Mouse (Mus musculus) lung, embryonic 15.5 days (tissue): ENCODE results near the gene Bet1l. TPM values are rescaled to one million over a fixed set of nuclear protein-coding genes. Genes with fewer than 3 reads are reported as not detected.

Experiments
- ATAC-seq: fragments of 200-750 bp; cut with Nextera tagmentation; 2 replicates; pipeline ENCODE4 v1.8.0; 2017; ENCODE audit warnings: moderate number of reproducible peaks, borderline replicate concordance; ENCODE audit not compliant: low FRiP score, low TSS enrichment; ENCODE audit errors: extremely low read depth
- H3K27ac ChIP-seq: fragments of 300-500 bp; sonication (generic); 2 replicates; pipeline ENCODE4 v1.5.1; 2015; ENCODE audit warnings: moderate library complexity, mild to moderate bottlenecking, inconsistent platforms
- H3K27me3 ChIP-seq: fragments of 300-500 bp; sonication (generic); 2 replicates; pipeline ENCODE4 v1.6.1; 2015; ENCODE audit warnings: inconsistent platforms
- H3K36me3 ChIP-seq: fragments of 300-500 bp; sonication (generic); 2 replicates; pipeline ENCODE4 v1.6.1; 2015; ENCODE audit warnings: inconsistent platforms
- H3K4me1 ChIP-seq: fragments of 300-500 bp; sonication (generic); 2 replicates; pipeline ENCODE4 v1.6.1; 2015; ENCODE audit warnings: inconsistent platforms
- H3K4me2 ChIP-seq: fragments of 300-500 bp; sonication (generic); 2 replicates; pipeline ENCODE4 v1.6.1; 2015; ENCODE audit warnings: inconsistent platforms, mild to moderate bottlenecking, moderate library complexity
- H3K4me3 ChIP-seq: fragments of 300-500 bp; sonication (generic); 2 replicates; pipeline ENCODE4 v1.5.1; 2015; ENCODE audit warnings: mild to moderate bottlenecking, inconsistent platforms
- H3K9ac ChIP-seq: fragments of 300-500 bp; sonication (generic); 2 replicates; pipeline ENCODE4 v1.6.1; 2015; ENCODE audit warnings: inconsistent platforms
- H3K9me3 ChIP-seq: fragments of 300-500 bp; sonication (generic); 2 replicates; pipeline ENCODE4 v1.6.1; 2016; ENCODE audit warnings: inconsistent platforms
- WGBS: fragments of 180-500 bp; shearing (Covaris S2); methylation state at CpG from one replicate; pipeline ENCODE4 v1.1.7; 2015; 5-methylcytosine and 5-hydroxymethylcytosine counted together
- polyA plus RNA-seq: library from polyadenylated mRNA; unstranded; fragments of >200 nt; fragmentation: Nextera tagmentation; extraction: Ambion mirVana; gene quantifications from 2 replicates; pipeline ENCODE4 v1.2.1, GENCODE M21; 2015

Gene Bet1l
- polyA plus RNA-seq, 1 experiment from 2014 or later = 35.1 TPM

GRCm38 (mm10) chr7:140856785-140857549 lies 410 bp downstream of the Bet1l start, which contains the start of gene Ric8a:
Gene Ric8a (plus strand): TSS chr7:140856957.
- ATAC-seq = peak; percentile 75
- peaks cover 53% of the 10 kb centered on the region for H3K36me3 ChIP-seq

GRCm38 (mm10) chr7:140855860-140856784 lies 1.3 kb downstream of the Bet1l start, which contains the start of gene Gm45785:
Gene Gm45785 (minus strand): TSS chr7:140856331.
- peak within 1 kb of the TSS; percentile 74 for H3K9ac ChIP-seq
- H3K4me2 ChIP-seq = peak within 1 kb of the TSS; percentile 95
- peaks cover 50% of the 10 kb centered on the region for H3K36me3 ChIP-seq
- H3K4me1 ChIP-seq = peaks cover 25% of the 10 kb centered on the region
- no peaks in the 10 kb centered on the region for H3K9me3 ChIP-seq
- H3K27me3 ChIP-seq = no peaks in the 10 kb centered on the region
- H3K4me3 ChIP-seq = peak within 1 kb of the TSS; percentile 68
- under 1% methylated on average over 51 of the region's 51 CpGs for WGBS
- peak; percentile 77; the same call in 1 of the 2 replicates for ATAC-seq
- H3K27ac ChIP-seq = peak within 1 kb of the TSS; percentile 92

More at GRCm38 (mm10) chr7:140856785-140857549, 410 bp downstream of the Bet1l start, which contains the start of gene Ric8a:
- peaks cover 25% of the 10 kb centered on the region for H3K4me1 ChIP-seq
- H3K27me3 ChIP-seq = no peaks in the 10 kb centered on the region
- H3K27ac ChIP-seq = peak within 1 kb of the TSS; percentile 92
- WGBS = under 1% methylated on average over 49 of the region's 50 CpGs
- H3K9me3 ChIP-seq = no peaks in the 10 kb centered on the region
- peak within 1 kb of the TSS; percentile 95 for H3K4me2 ChIP-seq
- H3K4me3 ChIP-seq = peak within 1 kb of the TSS; percentile 68
- peak within 1 kb of the TSS; percentile 74 for H3K9ac ChIP-seq

DNA sequence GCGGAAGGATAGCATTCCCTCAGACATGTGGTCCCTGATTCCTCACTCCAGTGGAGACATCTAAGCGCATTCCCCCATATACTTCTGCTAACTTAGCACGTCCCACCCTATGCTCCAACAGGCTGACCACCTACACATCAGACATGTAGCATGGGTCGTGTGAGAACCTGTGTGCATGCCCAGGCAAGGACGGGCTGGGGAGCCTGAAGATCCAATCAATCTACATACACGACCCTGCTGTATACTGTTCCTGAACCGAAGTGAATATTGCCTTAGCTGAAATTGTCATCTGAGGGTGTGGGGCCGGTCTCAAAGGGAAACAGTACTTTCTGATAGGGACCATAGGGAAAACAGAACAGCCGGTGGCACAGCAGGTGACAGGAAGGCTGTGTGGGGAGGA lies 2.2 kb downstream of the Bet1l start:
- Histone ChIP-seq H3K9ac (peak overlapping the region; percentile 74), H3K4me2 (peak overlapping the region; percentile 95), H3K4me3 (peak overlapping the region; percentile 68), H3K4me1 (peaks cover 25% of the 10 kb centered on the region), H3K9me3 (no peaks in the 10 kb centered on the region), H3K36me3 (peaks cover 41% of the 10 kb centered on the region), H3K27ac (peak overlapping the region; percentile 92; the same call in 1 of the 2 replicates), H3K27me3 (no peaks in the 10 kb centered on the region)
- ATAC-seq = no peak
- WGBS = 67% methylated on average over 9 of the region's 9 CpGs

DNA sequence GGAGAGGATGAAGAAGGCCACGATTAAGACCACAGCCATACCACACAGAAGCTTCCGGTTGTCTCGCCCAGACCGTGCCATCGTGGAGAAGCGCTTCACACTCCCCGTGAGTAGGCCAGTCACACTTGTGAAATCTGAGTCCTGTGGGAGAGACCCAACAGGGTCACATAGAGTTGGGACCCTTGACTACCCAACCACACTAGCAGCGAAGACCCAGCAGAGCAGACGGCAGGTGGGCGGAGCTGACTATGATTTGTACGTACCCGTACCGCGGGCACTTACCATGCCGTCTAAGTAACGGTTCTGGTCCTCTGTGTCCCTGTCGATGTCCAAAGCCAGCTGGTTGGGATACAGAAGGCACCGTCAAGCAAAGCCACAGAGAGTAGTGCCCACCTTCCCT lies 2.9 kb downstream of the Bet1l start:
- Histone ChIP-seq H3K4me2 (no peak overlapping the region), H3K36me3 (peaks cover 38% of the 10 kb centered on the region)

GRCm38 (mm10) chr7:140853386-140853785 lies 4.0 kb downstream of the Bet1l start:
- no peak overlapping the region for H3K9ac ChIP-seq
- H3K27me3 ChIP-seq = no peaks in the 10 kb centered on the region
- H3K36me3 ChIP-seq = peaks cover 32% of the 10 kb centered on the region
- no peak overlapping the region for H3K27ac ChIP-seq
- no peak overlapping the region for H3K4me2 ChIP-seq
- WGBS = 86% methylated on average over 9 of the region's 9 CpGs
- no peaks in the 10 kb centered on the region for H3K9me3 ChIP-seq
- H3K4me3 ChIP-seq = no peak overlapping the region
- H3K4me1 ChIP-seq = peaks cover 18% of the 10 kb centered on the region
- no peak for ATAC-seq

More for the DNA sequence above, 2.9 kb downstream of the Bet1l start:
- no peaks in the 10 kb centered on the region for H3K9me3 ChIP-seq
- H3K27ac ChIP-seq = no peak overlapping the region
- no peaks in the 10 kb centered on the region for H3K27me3 ChIP-seq
- H3K4me1 ChIP-seq = peaks cover 25% of the 10 kb centered on the region
- H3K4me3 ChIP-seq = no peak overlapping the region
- 86% methylated on average over 18 of the region's 18 CpGs for WGBS
- ATAC-seq = no peak
- no peak overlapping the region for H3K9ac ChIP-seq

GRCm38 (mm10) chr7:140851916-140852315 lies 5.5 kb downstream of the Bet1l start:
- Histone ChIP-seq H3K4me2 (no peak overlapping the region), H3K9ac (no peak overlapping the region), H3K4me1 (peaks cover 19% of the 10 kb centered on the region), H3K4me3 (no peak overlapping the region), H3K9me3 (no peaks in the 10 kb centered on the region), H3K27me3 (no peaks in the 10 kb centered on the region), H3K27ac (no peak overlapping the region), H3K36me3 (peaks cover 32% of the 10 kb centered on the region)
- no peak for ATAC-seq
- 92% methylated on average over 4 of the region's 4 CpGs for WGBS

DNA sequence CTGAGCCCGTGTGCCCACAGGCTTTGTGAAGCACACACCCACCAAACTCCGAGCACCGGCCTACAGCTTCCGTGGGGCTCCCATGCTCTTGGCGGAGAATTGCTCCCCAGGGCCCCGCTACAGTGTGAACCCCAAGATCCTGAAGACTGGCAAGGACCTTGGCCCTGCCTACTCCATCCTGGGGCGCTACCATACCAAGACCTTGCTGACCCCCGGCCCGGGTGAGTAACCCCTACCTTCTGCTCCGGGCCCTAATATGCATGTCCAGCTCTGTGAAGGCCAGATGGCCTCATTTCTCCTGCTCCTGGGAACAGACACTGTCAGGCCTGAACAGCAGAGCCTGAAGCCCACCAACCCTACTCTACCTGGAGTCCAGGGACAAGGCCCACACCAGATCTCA lies 8.8 kb downstream of the Bet1l start:
- Histone ChIP-seq H3K9ac (no peak overlapping the region), H3K4me1 (peaks cover 15% of the 10 kb centered on the region), H3K4me3 (no peak overlapping the region), H3K27ac (no peak overlapping the region), H3K4me2 (no peak overlapping the region), H3K36me3 (peaks cover 22% of the 10 kb centered on the region), H3K27me3 (no peaks in the 10 kb centered on the region), H3K9me3 (no peaks in the 10 kb centered on the region)
- ATAC-seq = no peak
- 89% methylated on average over 10 of the region's 10 CpGs for WGBS

GRCm38 (mm10) chr7:140847755-140848580 lies 9.4 kb downstream of the Bet1l start, which contains the start of gene Odf3:
Gene Odf3 (plus strand): TSS chr7:140847805.
- 49% methylated on average over 11 of the region's 11 CpGs for WGBS
- Histone ChIP-seq H3K9me3 (no peaks in the 10 kb centered on the region), H3K4me1 (peaks cover 15% of the 10 kb centered on the region), H3K36me3 (peaks cover 16% of the 10 kb centered on the region), H3K9ac (no peak within 1 kb of the TSS), H3K4me2 (no peak within 1 kb of the TSS), H3K27ac (no peak within 1 kb of the TSS), H3K27me3 (peaks cover 3% of the 10 kb centered on the region; the same call in 1 of the 2 replicates), H3K4me3 (no peak within 1 kb of the TSS)
- no peak; the same call in 1 of the 2 replicates for ATAC-seq

- peaks cover 3% of the 10 kb centered on the region for H3K36me3 ChIP-seq
- no peak overlapping the region for H3K4me3 ChIP-seq
- H3K4me1 ChIP-seq = peaks cover 17% of the 10 kb centered on the region
- no peak overlapping the region for H3K27ac ChIP-seq
- H3K4me2 ChIP-seq = no peak overlapping the region
- H3K9me3 ChIP-seq = no peaks in the 10 kb centered on the region
- 72% methylated on average over 10 of the region's 10 CpGs for WGBS
- ATAC-seq = no peak
- no peak overlapping the region for H3K9ac ChIP-seq
- peaks cover 12% of the 10 kb centered on the region for H3K27me3 ChIP-seq
These were observed 10.7 kb downstream of the Bet1l start for GRCm38 (mm10) chr7:140846676-140847075.

- Histone ChIP-seq H3K36me3 (no peaks in the 10 kb centered on the region), H3K9ac (no peak overlapping the region), H3K27me3 (peaks cover 22% of the 10 kb centered on the region), H3K9me3 (no peaks in the 10 kb centered on the region), H3K27ac (no peak overlapping the region), H3K4me1 (peaks cover 23% of the 10 kb centered on the region), H3K4me3 (no peak overlapping the region), H3K4me2 (no peak overlapping the region)
- WGBS = 60% methylated on average over 4 of the region's 4 CpGs
- ATAC-seq = no peak
These were observed 11.7 kb downstream of the Bet1l start for GRCm38 (mm10) chr7:140845683-140846082.
